Mouse (Mus musculus) c-Kit-positive CD71-negative TER-119-negative erythroid progenitor cells, embryonic 14.5 days (primary cell): Measurements from ENCODE around the gene Gm8265.
"Not testable (repeated sequence)": the region's sequence is repeated elsewhere in the genome, so short reads cannot be mapped to it uniquely, and the experiment has no call there.

Experiments used
- DNase-seq: peaks from one replicate; pipeline ENCODE4 v3.0.0-alpha.2; 2013; ENCODE audit warnings: low read depth

Gm8265 gene

DNA sequence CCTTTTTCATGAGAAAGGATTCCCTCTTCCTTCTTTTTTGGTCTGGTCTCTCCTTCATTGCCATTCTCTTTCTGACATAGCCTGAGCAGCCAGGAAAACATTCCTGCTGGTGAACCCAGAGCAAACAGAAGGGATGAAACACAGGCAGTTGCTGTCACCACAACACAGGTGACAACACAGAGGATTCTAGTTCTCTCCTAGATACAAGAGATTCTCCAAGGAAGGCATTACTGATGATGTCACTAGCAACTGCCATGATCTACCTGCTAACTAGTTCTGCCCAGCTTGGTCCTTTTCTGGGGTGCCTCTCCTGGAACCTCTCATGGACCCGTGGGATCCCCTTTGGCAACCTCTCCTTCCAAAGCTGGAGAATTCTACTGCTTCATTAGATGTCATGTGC, at the start of gene Gm8265:
TSS of gene Gm8265 (minus strand) at position 101 of the 400 bp plus-strand sequence.
- DNase-seq = not testable (repeated sequence)
